Mouse (Mus musculus) intestine, postnatal 0 days (tissue): ENCODE data around the gene Olfr550. TPM values are rescaled to one million over a fixed set of nuclear protein-coding genes. Genes with fewer than 3 reads are reported as not detected.

Experiments used
- ATAC-seq: fragments of 200-750 bp; cut with Nextera tagmentation; 2 replicates; pipeline ENCODE4 v1.8.0; 2017; ENCODE audit warnings: mild to moderate bottlenecking, moderate TSS enrichment, moderate library complexity
- H3K27ac ChIP-seq: fragments of 300-500 bp; sonication (generic); 2 replicates; pipeline ENCODE4 v1.5.1; 2014; ENCODE audit warnings: mild to moderate bottlenecking, low read depth, low read length, moderate library complexity
- H3K27me3 ChIP-seq: fragments of 300-500 bp; sonication (generic); replicated peaks from 2 replicates; pipeline ENCODE4 v1.6.1; 2014; ENCODE audit warnings: low read length, mixed read lengths; ENCODE audit not compliant: control insufficient read depth, insufficient read depth
- H3K36me3 ChIP-seq: fragments of 300-500 bp; sonication (generic); 2 replicates; pipeline ENCODE4 v1.6.1; 2014; ENCODE audit warnings: mild to moderate bottlenecking, moderate library complexity; ENCODE audit not compliant: control insufficient read depth, insufficient read depth
- H3K4me1 ChIP-seq: fragments of 300-500 bp; sonication (generic); replicated peaks from 2 replicates; pipeline ENCODE4 v1.6.1; 2014; ENCODE audit warnings: antibody characterized with exemption, low read length, mixed read lengths; ENCODE audit not compliant: control insufficient read depth, insufficient read depth
- H3K4me2 ChIP-seq: fragments of 300-500 bp; sonication (generic); replicated peaks from 2 replicates; pipeline ENCODE4 v1.6.1; 2014; ENCODE audit warnings: low read depth, mild to moderate bottlenecking, moderate library complexity
- H3K4me3 ChIP-seq: fragments of 300-500 bp; sonication (generic); 2 replicates; pipeline ENCODE4 v1.5.1; 2014; ENCODE audit warnings: low read depth, low read length
- H3K9ac ChIP-seq: fragments of 300-500 bp; sonication (generic); 2 replicates; pipeline ENCODE4 v1.6.1; 2014; ENCODE audit warnings: mild to moderate bottlenecking, low read depth, low read length
- H3K9me3 ChIP-seq: fragments of 300-500 bp; sonication (generic); 2 replicates; pipeline ENCODE4 v1.6.1; 2016; ENCODE audit warnings: mixed run types; ENCODE audit not compliant: control insufficient read depth
- CTCF ChIP-seq: sonication (generic); IDR thresholded peaks from 2 replicates; pipeline ENCODE4 v1.5.1; 2016; ENCODE audit warnings: low read depth, mild to moderate bottlenecking, control low read depth, antibody characterized with exemption, moderate library complexity
- WGBS: fragments of 180-500 bp; shearing (Covaris S2); extraction: QIAGEN DNeasy Blood & Tissue Kit; methylation state at CpG from one replicate; pipeline ENCODE4 v1.1.7; 2014; 5-methylcytosine and 5-hydroxymethylcytosine counted together
- polyA plus RNA-seq: library from polyadenylated mRNA; unstranded; fragments of >200 nt; fragmentation: Nextera tagmentation; extraction: Ambion mirVana; gene quantifications from 2 replicates; pipeline ENCODE4 v1.2.1, GENCODE M21; 2015

Gene Olfr550
- polyA plus RNA-seq, 1 experiment from 2014 or later, result not detected

DNA sequence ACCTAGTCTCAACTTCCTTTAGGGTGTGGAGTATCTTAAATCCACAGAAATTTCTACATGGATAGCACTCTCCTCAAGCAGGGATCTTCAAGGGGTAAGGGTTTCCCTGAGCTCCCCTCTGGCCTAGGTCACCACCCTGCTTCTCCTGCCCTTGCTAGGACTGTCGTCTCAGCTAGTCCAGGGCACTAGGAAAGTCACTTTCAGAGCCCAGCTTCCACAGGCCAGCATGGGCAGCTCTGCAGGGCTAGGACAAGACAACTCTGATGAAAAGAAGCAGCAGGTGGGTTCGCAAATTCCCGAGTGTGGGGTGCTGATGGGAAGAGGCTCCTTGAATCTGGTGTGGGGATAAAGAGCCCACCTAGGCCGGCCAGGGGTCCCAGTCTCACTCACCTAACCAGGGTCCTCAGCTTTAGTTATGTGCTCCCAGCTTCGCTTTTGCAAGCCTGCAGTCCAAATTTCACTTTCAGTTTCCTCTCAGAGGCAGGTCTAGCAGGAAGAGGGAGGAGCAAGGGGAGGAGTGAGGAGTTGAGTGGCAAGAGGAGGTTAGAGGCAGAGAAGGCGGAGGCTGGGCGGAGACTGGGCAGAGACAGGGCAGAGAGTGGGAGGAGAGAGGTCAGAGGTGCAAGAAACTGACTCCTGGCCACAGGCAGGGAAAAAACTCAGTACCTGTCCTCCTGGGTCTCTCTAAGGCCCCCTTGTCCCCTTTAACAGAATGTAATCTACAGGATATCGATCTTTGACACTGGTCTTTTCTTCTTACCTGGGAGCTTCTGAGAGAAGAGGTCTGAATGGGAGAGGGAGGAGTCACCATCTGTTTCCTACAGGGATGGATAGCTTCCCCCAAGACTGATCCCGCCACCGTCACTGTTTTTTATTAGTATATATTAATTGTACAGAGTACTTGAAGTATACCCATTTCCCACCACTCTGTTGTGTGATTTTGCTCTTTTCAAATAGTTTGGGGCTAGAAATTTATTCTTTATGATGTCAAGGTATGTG, 5.9 kb upstream of the Olfr550 start, which contains the start of gene Trim21:
TSS of gene Trim21 (minus strand) at position 488 of the 999 bp plus-strand sequence.
- ATAC-seq, result peak; percentile 99
- Histone ChIP-seq H3K27ac (0 out of 2 replicates have a peak within 1 kb of the TSS, but pooled peaks have one; percentile 54), H3K4me3 (peak within 1 kb of the TSS; percentile 78), H3K4me2 (peak within 1 kb of the TSS; percentile 73), H3K9me3 (no peaks in the 10 kb centered on the region), H3K27me3 (no peaks in the 10 kb centered on the region), H3K9ac (peak within 1 kb of the TSS; percentile 59), H3K4me1 (no peaks in the 10 kb centered on the region), H3K36me3 (peaks cover 25% of the 10 kb centered on the region)
- TF ChIP-seq CTCF, result no peak
- WGBS, result 11% methylated on average over 10 of the region's 10 CpGs

GRCm38 (mm10) chr7:102566219-102566618, 5.0 kb upstream of the Olfr550 start:
- Histone ChIP-seq H3K9ac (no peak overlapping the region), H3K4me1 (no peaks in the 10 kb centered on the region), H3K27ac (no peak overlapping the region), H3K27me3 (no peaks in the 10 kb centered on the region), H3K36me3 (peaks cover 18% of the 10 kb centered on the region; the same call in 1 of the 2 replicates), H3K4me3 (no peak overlapping the region), H3K9me3 (no peaks in the 10 kb centered on the region), H3K4me2 (no peak overlapping the region)
- peak; percentile 25 for TF ChIP-seq CTCF
- no peak for ATAC-seq
- 86% methylated on average over 4 of the region's 4 CpGs for WGBS

GRCm38 (mm10) chr7:102573174-102573830, 2.1 kb downstream of the Olfr550 start:
- H3K4me3 ChIP-seq, result no peak overlapping the region
- no peak overlapping the region for H3K4me2 ChIP-seq
- no peak overlapping the region for H3K9ac ChIP-seq
- no peaks in the 10 kb centered on the region for H3K27me3 ChIP-seq
- TF ChIP-seq CTCF, result no peak
- no peak for ATAC-seq
- H3K9me3 ChIP-seq, result no peaks in the 10 kb centered on the region
- no peaks in the 10 kb centered on the region for H3K4me1 ChIP-seq
- H3K36me3 ChIP-seq, result no peaks in the 10 kb centered on the region
- no peak overlapping the region for H3K27ac ChIP-seq
- WGBS, result 72% methylated on average over 3 of the region's 3 CpGs

DNA sequence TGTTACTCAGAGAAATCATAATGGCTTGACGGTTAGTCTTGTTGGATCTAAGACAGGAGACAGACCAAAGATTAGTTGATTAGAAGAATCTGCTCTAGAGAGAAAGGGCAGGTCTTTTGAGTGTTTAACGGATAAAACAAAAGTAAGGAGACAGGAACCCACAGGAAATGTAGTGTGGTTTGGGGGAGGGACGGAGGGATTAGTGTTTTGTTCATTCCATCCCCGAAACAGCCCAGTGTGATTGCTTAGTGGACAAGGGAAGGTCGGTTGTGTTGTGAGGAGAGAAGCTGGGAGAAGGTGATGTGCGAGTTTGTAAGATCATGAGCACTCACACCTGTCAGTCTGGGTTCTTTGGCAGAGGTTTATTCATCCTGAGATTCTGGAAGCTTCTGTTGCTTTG, 4.8 kb downstream of the Olfr550 start:
- Histone ChIP-seq H3K9ac (no peak overlapping the region), H3K27ac (no peak overlapping the region), H3K4me2 (no peak overlapping the region), H3K4me3 (no peak overlapping the region), H3K27me3 (no peaks in the 10 kb centered on the region), H3K4me1 (no peaks in the 10 kb centered on the region), H3K9me3 (no peaks in the 10 kb centered on the region), H3K36me3 (no peaks in the 10 kb centered on the region)
- ATAC-seq, result no peak
- WGBS, result 72% methylated on average over 6 of the region's 6 CpGs
- no peak for TF ChIP-seq CTCF

- Histone ChIP-seq H3K9me3 (no peaks in the 10 kb centered on the region), H3K4me1 (no peaks in the 10 kb centered on the region), H3K27ac (no peak within 1 kb of the TSS), H3K9ac (no peak within 1 kb of the TSS), H3K4me3 (no peak within 1 kb of the TSS), H3K4me2 (no peak within 1 kb of the TSS), H3K36me3 (no peaks in the 10 kb centered on the region), H3K27me3 (no peaks in the 10 kb centered on the region)
- no peak for ATAC-seq
- TF ChIP-seq CTCF, result no peak
- 88% methylated on average over 3 of the region's 3 CpGs for WGBS
These were observed 20.5 kb downstream of the Olfr550 start, which contains the start of gene Olfr551 for GRCm38 (mm10) chr7:102591786-102592185. Olfr551 (minus strand) TSS chr7:102591886.

- 61% methylated on average over 1 of the region's 1 CpGs for WGBS
- H3K4me2 ChIP-seq, result no peak within 1 kb of the TSS
- H3K9ac ChIP-seq, result no peak within 1 kb of the TSS
- no peak for TF ChIP-seq CTCF
- no peak within 1 kb of the TSS for H3K27ac ChIP-seq
- no peaks in the 10 kb centered on the region for H3K4me1 ChIP-seq
- H3K36me3 ChIP-seq, result no peaks in the 10 kb centered on the region
- H3K27me3 ChIP-seq, result no peaks in the 10 kb centered on the region
- no peaks in the 10 kb centered on the region for H3K9me3 ChIP-seq
- no peak for ATAC-seq
- H3K4me3 ChIP-seq, result no peak within 1 kb of the TSS
These were observed 26.3 kb downstream of the Olfr550 start, which contains the start of gene Olfr552 for GRCm38 (mm10) chr7:102597378-102598031. Olfr552 (plus strand) TSS chr7:102597770.
